Mouse (Mus musculus) lung, postnatal 10 days (tissue): ENCODE measurements around the gene Gm20894.
"Not testable (repeated sequence)": the region's sequence is repeated elsewhere in the genome, so short reads cannot be mapped to it uniquely, and the experiment has no call there.

Source experiments
- DNase-seq: peaks from one replicate; pipeline ENCODE4 v3.0.0; 2021

Gene Gm20894

GRCm38 (mm10) chrY:28271412-28271811 is at the start of gene Gm20894:
Gene Gm20894 (minus strand): TSS chrY:28271512.
- DNase-seq: not testable (repeated sequence)
